Mouse (Mus musculus): ENCODE data around the gene 1700001P01Rik. TPM values are rescaled to one million over a fixed set of nuclear protein-coding genes. Genes with fewer than 3 reads are reported as not detected.

Gene 1700001P01Rik
- polyA plus RNA-seq (2016; fragmentation: Nextera tagmentation; extraction: Ambion mirVana), result 0.39 TPM in 1 of 2 replicates, not detected in the other

DNA sequence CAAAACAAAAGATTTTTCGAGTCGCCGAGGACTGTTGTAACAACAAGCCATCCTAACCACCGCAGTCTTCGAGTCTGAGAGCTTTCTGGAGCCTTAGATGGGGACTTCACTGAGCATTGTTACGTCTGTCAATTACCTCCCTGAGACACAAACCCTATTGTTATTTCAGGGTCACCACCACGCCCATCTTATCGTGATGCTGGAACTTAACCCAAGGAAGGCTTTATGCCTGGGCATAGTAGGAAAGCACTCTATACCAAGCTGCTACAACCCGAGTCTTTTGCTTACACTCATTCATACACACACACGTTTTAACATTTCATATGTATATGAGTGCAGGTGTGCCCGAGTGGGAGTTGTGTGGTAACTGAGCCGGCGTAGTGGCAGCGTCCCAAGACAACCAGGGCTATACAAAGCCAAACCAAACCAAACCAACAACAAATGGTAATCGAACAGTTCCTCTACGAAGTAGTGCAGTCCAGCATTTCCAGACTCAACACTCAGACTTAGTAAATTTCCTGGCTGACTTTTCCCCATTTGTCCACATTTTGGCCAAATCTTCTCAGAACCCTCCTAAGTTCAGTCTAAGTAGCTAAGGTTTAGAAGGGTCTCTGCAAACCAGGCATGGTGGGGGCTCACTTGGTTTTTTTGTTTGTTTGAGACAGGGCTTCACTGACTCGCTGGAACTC lies at the start of gene 1700001P01Rik:
TSS of gene 1700001P01Rik (minus strand) at position 111 of the 689 bp plus-strand sequence.
- WGBS, result 55% methylated on average over 17 of the region's 17 CpGs
- Histone ChIP-seq H3K4me3 (no peak within 1 kb of the TSS), H3K4me2 (replicated peaks) (no peak within 1 kb of the TSS), H3K9ac (no peak within 1 kb of the TSS), H3K27me3 (no peaks in the 10 kb centered on the region), H3K9me3 (no peaks in the 10 kb centered on the region), H3K27ac (no peak within 1 kb of the TSS), H3K4me1 (peaks cover 12% of the 10 kb centered on the region), H3K36me3 (peaks cover 47% of the 10 kb centered on the region)
- ATAC-seq (ENCODE audit: insufficient number of reproducible peaks, insufficient read depth, low FRiP score, low TSS enrichment), result no peak

DNA sequence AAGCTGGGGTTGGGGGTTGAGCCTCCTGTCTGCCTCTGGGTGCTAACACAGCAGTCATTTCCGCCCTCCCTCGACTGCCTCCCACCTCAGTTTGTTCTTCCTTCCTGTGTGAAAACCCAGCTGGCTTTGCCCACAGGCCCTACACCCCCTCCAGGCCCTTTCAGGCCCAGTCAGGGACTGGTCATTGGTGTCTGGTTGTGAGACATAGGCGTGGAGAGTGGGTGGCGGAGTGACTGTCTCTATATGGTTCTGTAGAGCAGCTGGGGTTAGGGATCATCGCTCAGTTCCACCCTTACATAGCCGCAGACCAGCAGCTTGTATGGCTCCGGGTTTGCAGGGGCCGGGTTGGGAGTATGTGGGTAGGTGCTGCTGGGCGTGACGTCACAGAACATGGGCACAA lies 49.6 kb upstream of the 1700001P01Rik start:
- Histone ChIP-seq H3K36me3 (peaks cover 82% of the 10 kb centered on the region), H3K27ac (no peak overlapping the region)
- WGBS, result 90% methylated on average over 10 of the region's 10 CpGs

DNA sequence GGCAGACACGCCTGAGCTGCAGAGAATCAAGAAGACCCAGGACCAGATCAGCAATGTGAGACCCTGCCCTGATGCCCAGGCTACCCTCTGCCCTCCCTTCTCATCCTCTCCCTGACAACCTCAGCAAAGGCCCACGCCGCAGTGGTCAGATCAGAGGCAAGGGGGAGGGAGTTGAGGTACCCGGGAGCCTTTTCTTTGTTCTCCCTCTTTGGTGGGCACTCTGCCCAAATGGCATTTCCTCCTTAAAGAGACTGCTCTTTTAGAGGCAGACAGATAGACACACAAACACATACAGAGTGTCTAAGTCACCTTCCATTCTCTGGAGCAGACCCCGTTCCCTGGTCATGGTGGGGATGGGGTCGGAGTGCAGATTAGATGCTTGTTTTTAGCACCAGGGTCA lies 49.2 kb upstream of the 1700001P01Rik start:
- H3K4me1 ChIP-seq, result no peaks in the 10 kb centered on the region
- no peaks in the 10 kb centered on the region for H3K27me3 ChIP-seq
- H3K27ac ChIP-seq, result no peak overlapping the region
- no peak for ATAC-seq (ENCODE audit: insufficient number of reproducible peaks, insufficient read depth, low FRiP score, low TSS enrichment)
- H3K9me3 ChIP-seq, result no peaks in the 10 kb centered on the region
- 76% methylated on average over 6 of the region's 6 CpGs for WGBS
- peaks cover 82% of the 10 kb centered on the region for H3K36me3 ChIP-seq
- H3K4me2 ChIP-seq (replicated peaks), result no peak overlapping the region
- no peak overlapping the region for H3K9ac ChIP-seq
- H3K4me3 ChIP-seq, result no peak overlapping the region

More for the DNA sequence above, 49.6 kb upstream of the 1700001P01Rik start:
- Histone ChIP-seq H3K9ac (no peak overlapping the region), H3K4me3 (no peak overlapping the region), H3K4me1 (no peaks in the 10 kb centered on the region), H3K4me2 (replicated peaks) (no peak overlapping the region), H3K9me3 (no peaks in the 10 kb centered on the region), H3K27me3 (no peaks in the 10 kb centered on the region)
- ATAC-seq (ENCODE audit: insufficient number of reproducible peaks, insufficient read depth, low FRiP score, low TSS enrichment), result no peak

GRCm38 (mm10) chr11:97824168-97824567 lies 48.5 kb upstream of the 1700001P01Rik start:
- Histone ChIP-seq H3K27me3 (no peaks in the 10 kb centered on the region), H3K27ac (no peak overlapping the region), H3K4me2 (replicated peaks) (no peak overlapping the region), H3K9me3 (no peaks in the 10 kb centered on the region), H3K4me3 (no peak overlapping the region), H3K4me1 (peaks cover 2% of the 10 kb centered on the region; the same call in 1 of the 2 replicates), H3K9ac (no peak overlapping the region), H3K36me3 (peaks cover 81% of the 10 kb centered on the region)
- WGBS, result 95% methylated on average over 11 of the region's 11 CpGs
- ATAC-seq (ENCODE audit: insufficient number of reproducible peaks, insufficient read depth, low FRiP score, low TSS enrichment), result no peak

DNA sequence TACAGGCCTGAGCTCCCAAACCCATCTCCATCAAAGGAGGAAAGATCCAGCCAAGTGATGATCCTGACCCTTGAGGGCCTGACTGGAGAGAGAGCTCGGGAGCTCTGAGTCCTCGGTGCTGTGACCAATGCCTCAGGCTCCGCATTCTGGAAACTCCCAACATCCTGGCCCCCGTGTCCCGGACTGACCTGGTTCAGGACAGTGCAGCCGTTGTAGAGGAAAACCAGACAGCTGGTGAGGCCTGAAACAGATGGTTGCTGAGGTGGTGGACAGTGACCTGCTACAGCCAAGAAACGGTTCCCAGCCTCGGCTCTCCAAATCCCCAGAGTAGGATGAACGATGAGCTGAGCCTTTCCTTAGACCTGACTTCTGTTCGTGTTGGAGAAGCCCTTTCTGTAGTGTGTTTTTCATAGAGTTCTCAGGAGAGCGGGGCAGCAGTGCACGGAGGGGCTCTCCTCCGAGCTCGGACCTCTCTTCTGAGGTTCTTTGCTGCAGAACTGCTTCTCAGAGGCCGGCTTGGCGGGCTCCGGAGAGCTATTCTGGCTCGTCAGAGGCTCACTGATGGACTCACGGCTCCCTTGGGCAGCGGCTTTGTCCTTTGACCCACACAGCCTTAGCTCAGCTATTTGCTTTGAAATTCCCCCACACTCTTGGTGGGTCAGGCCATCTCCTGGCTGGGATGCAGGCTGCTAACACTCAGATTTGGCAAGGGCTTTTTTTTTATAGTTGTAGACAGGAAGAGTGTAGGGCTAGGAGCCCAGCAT lies 47.3 kb upstream of the 1700001P01Rik start:
- H3K4me1 ChIP-seq, result peaks cover 13% of the 10 kb centered on the region
- H3K36me3 ChIP-seq, result peaks cover 74% of the 10 kb centered on the region
- H3K4me3 ChIP-seq, result no peak overlapping the region
- 54% methylated on average over 20 of the region's 20 CpGs for WGBS
- no peak for ATAC-seq (ENCODE audit: insufficient number of reproducible peaks, insufficient read depth, low FRiP score, low TSS enrichment)
- H3K4me2 ChIP-seq (replicated peaks), result no peak overlapping the region
- H3K27ac ChIP-seq, result 0 out of 2 replicates have a peak overlapping the region, but pooled peaks have one; percentile 30
- no peak overlapping the region for H3K9ac ChIP-seq
- H3K9me3 ChIP-seq, result no peaks in the 10 kb centered on the region
- H3K27me3 ChIP-seq, result no peaks in the 10 kb centered on the region

DNA sequence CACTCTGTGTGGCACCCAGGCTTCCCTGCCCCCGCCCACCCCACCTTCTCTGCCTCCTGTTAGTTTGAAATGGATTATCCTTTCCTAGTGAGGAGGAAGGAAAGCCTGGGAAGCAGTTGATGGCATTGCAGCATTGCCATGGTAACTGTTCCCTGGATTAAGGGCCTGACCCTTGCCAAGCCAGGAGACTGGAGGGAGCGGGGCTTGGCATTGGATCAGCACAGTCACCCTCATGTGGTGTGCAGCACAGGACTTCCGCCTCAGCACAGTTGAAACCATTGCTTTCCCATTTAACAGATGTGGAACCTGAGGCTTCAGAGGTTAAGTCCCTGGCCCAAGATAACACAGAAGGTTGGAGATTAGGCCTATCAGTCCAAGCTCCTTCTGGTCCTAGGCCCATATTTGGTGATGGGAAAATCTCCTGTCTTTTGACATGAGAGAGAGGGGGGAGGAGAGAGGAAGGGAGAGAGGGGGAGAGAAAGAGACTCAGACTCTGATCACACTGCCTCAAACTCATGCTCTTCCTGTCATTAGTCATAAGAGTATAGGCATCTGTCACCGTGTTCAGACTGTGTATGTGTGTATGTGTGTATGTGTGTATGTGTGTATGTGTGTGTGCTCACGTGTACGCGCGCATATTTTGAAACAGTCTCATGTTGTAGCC lies 45.8 kb upstream of the 1700001P01Rik start:
- Histone ChIP-seq H3K36me3 (peaks cover 63% of the 10 kb centered on the region), H3K9me3 (no peaks in the 10 kb centered on the region), H3K4me3 (no peak overlapping the region), H3K9ac (no peak overlapping the region), H3K27me3 (no peaks in the 10 kb centered on the region), H3K4me1 (peaks cover 27% of the 10 kb centered on the region), H3K27ac (no peak overlapping the region), H3K4me2 (replicated peaks) (no peak overlapping the region)
- no peak for ATAC-seq (ENCODE audit: insufficient number of reproducible peaks, insufficient read depth, low FRiP score, low TSS enrichment)
- WGBS, result 96% methylated on average over 8 of the region's 8 CpGs

DNA sequence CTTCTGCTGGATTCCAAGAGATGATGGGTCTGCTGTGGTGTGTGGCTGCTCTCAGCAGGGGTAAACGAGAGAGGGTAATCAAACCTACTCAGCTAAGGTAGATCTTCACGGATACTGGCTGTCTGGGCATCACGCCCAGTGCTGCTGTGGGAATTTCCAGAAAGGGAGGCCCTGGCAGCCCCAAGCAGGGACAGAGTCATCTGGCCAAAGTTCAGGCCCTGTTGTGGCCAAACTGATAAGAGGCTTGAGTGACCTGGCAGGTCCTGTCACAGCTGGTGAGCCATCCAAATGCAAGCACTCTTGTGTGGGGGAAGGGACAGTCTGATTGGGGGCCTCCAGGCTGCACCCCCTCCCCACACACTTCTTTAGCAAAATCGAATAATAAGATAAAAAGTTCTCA lies 45.1 kb upstream of the 1700001P01Rik start:
- H3K27ac ChIP-seq, result no peak overlapping the region
- H3K9ac ChIP-seq, result no peak overlapping the region
- H3K36me3 ChIP-seq, result peaks cover 63% of the 10 kb centered on the region
- no peaks in the 10 kb centered on the region for H3K9me3 ChIP-seq
- no peaks in the 10 kb centered on the region for H3K27me3 ChIP-seq
- H3K4me3 ChIP-seq, result no peak overlapping the region
- no peak for ATAC-seq (ENCODE audit: insufficient number of reproducible peaks, insufficient read depth, low FRiP score, low TSS enrichment)
- H3K4me2 ChIP-seq (replicated peaks), result no peak overlapping the region
- peaks cover 34% of the 10 kb centered on the region for H3K4me1 ChIP-seq
- WGBS, result 77% methylated on average over 4 of the region's 4 CpGs

- no peak overlapping the region for H3K4me2 ChIP-seq (replicated peaks)
Observed at GRCm38 (mm10) chr11:97819923-97820322, 44.2 kb upstream of the 1700001P01Rik start.

GRCm38 (mm10) chr11:97819102-97819501 lies 43.4 kb upstream of the 1700001P01Rik start:
- WGBS, result 58% methylated on average over 4 of the region's 4 CpGs
- Histone ChIP-seq H3K9me3 (no peaks in the 10 kb centered on the region), H3K27me3 (no peaks in the 10 kb centered on the region), H3K4me1 (peaks cover 48% of the 10 kb centered on the region), H3K4me3 (no peak overlapping the region), H3K9ac (no peak overlapping the region), H3K4me2 (replicated peaks) (no peak overlapping the region), H3K36me3 (peaks cover 63% of the 10 kb centered on the region), H3K27ac (peak overlapping the region; percentile 74)
- no peak for ATAC-seq (ENCODE audit: insufficient number of reproducible peaks, insufficient read depth, low FRiP score, low TSS enrichment)

More at GRCm38 (mm10) chr11:97819923-97820322, 44.2 kb upstream of the 1700001P01Rik start:
- H3K4me1 ChIP-seq, result peaks cover 43% of the 10 kb centered on the region
- ATAC-seq (ENCODE audit: insufficient number of reproducible peaks, insufficient read depth, low FRiP score, low TSS enrichment), result no peak
- H3K4me3 ChIP-seq, result no peak overlapping the region
- no peak overlapping the region for H3K9ac ChIP-seq
- H3K9me3 ChIP-seq, result no peaks in the 10 kb centered on the region
- H3K27ac ChIP-seq, result no peak overlapping the region; the same call in 1 of the 2 replicates
- H3K36me3 ChIP-seq, result peaks cover 63% of the 10 kb centered on the region
- 65% methylated on average over 5 of the region's 5 CpGs for WGBS
- no peaks in the 10 kb centered on the region for H3K27me3 ChIP-seq

DNA sequence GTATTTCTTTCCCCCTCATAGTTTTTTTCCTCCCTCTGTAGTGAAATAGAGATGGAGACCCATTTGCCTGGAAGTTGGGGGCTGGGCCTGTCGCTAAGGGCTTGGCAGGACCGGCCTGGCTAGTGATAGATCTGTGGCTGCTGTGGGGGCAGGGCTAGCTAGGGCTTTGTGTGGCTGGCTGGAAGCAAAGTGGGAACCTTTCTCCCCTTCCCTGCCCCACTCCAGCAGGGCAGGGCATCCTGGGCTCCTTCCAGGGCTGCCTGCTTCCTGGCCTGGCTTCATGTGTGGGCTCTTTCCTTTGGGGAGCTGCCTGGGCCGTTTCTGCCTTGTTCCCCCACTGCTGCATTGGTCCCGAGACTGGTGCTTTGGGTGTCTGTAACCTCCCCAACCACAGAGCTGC lies 42.9 kb upstream of the 1700001P01Rik start:
- Histone ChIP-seq H3K4me2 (replicated peaks) (no peak overlapping the region), H3K36me3 (peaks cover 66% of the 10 kb centered on the region), H3K27ac (peak overlapping the region; percentile 74), H3K9me3 (no peaks in the 10 kb centered on the region), H3K4me3 (no peak overlapping the region), H3K27me3 (no peaks in the 10 kb centered on the region), H3K9ac (0 out of 2 replicates have a peak overlapping the region, but pooled peaks have one; percentile 11), H3K4me1 (peaks cover 53% of the 10 kb centered on the region)
- ATAC-seq (ENCODE audit: insufficient number of reproducible peaks, insufficient read depth, low FRiP score, low TSS enrichment), result no peak
- 6% methylated on average over 4 of the region's 4 CpGs for WGBS

GRCm38 (mm10) chr11:97818003-97818402 lies 42.3 kb upstream of the 1700001P01Rik start:
- Histone ChIP-seq H3K4me2 (replicated peaks) (no peak overlapping the region), H3K27me3 (no peaks in the 10 kb centered on the region), H3K36me3 (peaks cover 63% of the 10 kb centered on the region), H3K9me3 (no peaks in the 10 kb centered on the region), H3K4me3 (no peak overlapping the region), H3K27ac (peak overlapping the region; percentile 74), H3K4me1 (peaks cover 59% of the 10 kb centered on the region), H3K9ac (no peak overlapping the region)
- 44% methylated on average over 6 of the region's 6 CpGs for WGBS
- no peak for ATAC-seq (ENCODE audit: insufficient number of reproducible peaks, insufficient read depth, low FRiP score, low TSS enrichment)
